Mouse (Mus musculus) thymus, postnatal 25 days (tissue): ENCODE measurements at regions not wholly inside any gene's neighbourhood (a gene's known extent, or its start where the extent isn't known, plus 50 kb on each side); places are given as distances from the start of the nearest gene placed in this dataset.

Experiments used
- DNase-seq: peaks from one replicate; pipeline ENCODE4 v3.0.0; 2022

DNA sequence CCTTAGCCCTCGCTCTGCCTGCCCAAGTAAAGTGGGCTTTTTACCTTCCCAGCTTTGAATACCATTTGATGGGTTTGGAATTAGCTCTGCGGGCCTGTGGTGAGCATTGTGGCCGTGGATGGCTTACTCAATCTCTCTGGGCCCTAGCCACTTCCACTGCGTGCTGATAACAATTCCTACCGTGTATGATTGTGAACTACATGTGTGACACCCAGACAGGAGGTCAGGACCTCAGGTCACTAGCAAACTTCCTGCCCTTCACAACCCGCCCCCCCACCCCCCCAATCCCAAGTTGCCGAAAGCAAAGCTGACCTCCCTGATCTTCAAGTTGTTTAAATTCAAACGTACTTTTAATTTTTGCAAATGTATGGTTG, 231.9 kb downstream of the 4933412E24Rik start:
- no peak for DNase-seq

DNA sequence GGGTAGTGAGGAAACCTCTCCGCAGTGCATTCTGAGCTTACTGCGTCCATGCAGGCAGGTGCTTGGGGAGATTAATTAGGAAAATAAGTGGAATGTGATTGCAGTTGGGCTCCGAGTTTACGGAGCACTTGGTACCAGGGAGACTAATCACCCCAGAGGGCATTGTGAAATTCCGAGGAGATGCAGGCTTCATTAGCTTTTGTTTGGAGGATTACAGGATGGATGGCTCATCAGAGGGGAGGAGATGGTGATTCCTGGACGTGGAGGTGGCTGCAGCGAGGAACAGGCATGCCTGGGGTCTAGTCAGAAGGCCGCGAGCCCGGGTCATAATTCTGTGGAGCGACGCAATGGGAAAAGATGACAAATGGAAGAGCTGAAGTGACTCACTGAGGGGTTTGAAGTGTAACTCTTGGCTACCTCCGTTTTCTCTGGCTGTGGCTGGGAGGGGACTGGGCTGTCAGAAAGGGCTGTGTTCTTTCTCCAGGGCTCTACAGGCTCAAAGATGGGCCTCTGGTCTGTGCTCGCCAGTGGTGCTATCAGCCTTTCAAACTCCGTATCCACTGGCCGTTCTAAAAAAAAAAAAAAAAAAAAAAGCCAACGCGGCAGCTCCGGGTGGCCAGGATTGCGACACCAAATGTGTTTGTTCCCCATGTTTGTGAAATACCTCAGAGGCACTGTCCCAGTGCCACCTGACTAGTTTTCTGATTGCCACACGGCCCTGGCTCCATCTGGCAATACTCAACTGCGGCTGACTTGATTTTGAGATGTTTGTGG, 232.4 kb downstream of the 4933412E24Rik start:
- DNase-seq = no peak

DNA sequence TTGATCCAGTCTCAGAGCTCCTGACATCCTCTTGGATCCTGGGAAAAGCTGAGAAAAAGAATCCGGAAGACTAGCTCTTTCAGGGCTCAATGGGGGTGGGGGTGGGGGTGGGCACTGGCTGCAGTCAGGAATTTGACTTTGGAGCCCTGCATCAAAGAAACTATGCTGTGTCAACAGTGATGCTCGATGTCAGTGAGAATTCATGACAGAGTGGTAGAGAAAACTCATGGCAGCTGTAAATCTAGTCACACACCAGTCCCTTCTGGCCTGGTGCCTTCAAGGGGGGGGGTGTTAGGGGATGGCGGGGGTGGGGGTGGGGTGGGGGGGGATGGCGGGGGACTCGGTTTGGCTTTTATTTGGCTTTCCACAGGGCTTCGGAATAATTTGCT, 233.0 kb downstream of the 4933412E24Rik start:
- no peak for DNase-seq

DNA sequence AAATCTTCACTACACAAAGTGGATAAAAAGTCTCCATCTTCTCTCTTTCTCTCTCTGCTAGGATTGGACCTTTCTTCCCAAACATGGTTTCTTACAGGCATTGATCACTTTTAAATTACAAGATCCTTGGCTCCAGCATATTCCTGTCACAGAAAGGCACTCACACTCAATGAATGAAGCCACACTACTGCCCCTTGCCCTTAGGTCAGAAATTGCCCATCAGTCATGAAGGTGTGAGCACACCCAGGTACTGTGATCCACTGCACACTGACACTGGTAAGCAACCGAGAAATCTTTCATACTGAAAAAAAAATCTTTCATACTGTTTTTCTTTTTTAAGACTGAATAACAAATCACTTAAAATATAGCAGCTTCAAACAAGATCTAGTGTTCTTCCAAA, 235.9 kb downstream of the 4933412E24Rik start:
- no peak for DNase-seq

DNA sequence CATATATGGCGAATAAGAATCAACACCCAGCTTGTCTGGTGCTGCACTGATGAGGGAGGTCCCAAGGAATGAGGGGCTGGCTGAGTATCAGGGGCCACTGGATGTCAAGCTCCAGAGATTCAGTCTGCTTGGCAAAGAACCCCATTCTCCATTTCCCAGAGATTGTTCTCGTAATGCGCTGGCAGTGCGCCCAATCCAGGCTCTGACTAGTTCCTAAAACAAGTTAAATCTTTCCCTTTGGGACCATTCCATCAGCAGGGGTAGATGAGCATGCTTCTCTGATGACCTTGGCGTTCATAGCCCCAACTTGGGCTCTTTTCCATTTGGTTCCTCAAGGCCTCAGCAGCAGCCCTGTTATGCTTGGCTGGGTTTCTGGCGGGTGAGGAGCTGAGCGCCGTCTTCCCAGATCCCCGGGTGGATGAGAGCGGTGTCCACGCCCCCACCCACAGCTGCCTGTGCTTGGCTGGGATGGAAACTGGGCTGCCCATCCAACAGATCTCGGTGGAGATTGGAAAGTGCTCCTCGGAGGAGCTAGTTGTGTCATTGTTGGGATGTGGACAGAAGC, 239.0 kb downstream of the 4933412E24Rik start:
- no peak for DNase-seq

DNA sequence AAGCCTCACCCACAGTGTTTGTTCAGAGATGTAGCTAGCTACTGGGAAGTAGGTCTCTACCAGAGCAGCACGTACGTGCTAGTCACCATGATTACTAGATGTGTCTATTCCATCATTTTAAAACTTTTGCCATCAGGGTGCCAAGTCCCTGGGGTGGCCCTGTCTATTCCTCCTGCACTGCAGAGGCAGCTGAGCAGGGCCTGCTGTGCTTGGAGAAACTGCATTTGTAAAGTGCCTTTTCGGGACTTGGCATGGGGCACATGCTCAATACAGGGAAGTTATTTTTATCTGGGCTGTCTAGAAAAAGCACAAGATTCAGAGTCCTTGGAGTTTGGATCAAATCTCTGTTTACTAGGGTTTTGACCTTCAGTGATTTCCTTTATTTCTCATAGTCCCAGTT, 240.6 kb downstream of the 4933412E24Rik start:
- no peak for DNase-seq

DNA sequence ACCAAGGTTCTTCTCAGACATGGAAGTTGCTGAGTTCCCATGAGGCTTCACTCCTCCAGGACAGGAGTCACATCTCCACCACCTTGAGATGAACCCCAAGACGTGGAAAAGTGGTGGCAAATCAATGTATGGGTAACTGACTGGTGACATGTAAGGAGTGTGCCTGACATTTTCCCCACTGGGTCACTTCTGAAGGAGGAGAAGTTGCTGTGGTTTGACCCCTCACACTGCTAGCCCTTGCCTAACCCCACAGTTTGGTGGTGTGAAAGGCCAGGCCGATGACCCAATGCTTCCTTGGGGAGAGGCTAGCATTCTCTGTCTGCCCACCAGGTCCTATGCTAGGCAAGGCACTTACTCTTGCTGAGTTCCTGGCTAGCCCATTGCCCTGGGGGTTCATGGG, 242.4 kb downstream of the 4933412E24Rik start:
- DNase-seq = no peak

DNA sequence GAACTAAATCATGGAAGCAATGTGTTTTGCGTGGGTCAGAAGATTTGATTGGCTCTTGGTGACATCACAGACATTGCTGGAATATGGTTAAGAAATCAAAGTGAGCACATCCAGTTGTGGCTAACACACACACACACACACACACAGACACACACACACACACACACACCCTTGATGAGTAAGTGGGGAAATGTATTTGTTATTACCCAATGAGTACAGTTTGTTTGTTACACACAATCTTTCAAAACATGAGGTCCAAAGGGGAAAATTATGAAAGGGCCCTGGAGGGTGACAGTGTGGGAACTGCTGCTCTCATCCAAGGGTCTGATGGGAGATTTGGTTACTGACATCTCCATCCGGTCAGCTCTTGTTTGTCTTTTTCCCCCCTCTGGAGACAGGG, 243.8 kb downstream of the 4933412E24Rik start:
- no peak for DNase-seq

DNA sequence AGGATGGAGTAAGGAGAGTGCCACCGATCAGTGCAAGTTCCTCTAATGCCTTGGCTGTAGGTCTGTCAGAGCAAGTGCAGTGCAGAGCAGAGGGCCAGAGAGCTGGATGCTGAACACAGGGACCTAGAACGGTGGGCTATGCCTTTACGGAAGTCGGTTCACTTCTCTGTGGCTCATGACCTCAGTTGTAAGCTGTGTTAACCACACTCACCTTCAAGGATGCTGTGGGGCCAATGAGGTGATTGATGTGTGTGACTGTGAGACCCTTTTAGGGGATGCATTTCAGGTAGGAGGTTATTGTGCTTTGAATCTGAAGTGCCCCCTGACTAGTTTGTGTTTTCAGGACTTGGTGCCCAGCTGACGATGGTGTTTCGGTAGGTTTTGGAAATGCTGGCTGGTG, 254.4 kb downstream of the 4933412E24Rik start:
- DNase-seq = no peak

DNA sequence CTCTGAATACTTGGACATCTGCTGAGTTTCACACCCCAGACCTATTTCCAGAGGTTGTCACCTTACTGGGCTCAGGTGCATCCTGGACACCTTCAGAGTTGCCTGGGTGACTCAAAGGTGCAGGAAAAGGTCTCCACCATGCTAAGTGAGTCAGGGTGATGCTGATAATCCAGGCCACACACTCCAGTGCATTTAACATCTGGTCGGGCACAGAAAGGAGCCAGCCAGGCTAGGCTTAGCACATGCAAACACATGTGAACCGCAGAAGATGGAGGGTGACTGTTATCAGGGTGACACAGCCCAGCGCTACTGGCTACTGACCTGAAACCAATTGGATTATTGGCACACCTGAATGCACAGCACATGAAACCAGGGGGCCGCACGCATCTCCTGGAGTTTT, 255.9 kb downstream of the 4933412E24Rik start:
- no peak for DNase-seq

DNA sequence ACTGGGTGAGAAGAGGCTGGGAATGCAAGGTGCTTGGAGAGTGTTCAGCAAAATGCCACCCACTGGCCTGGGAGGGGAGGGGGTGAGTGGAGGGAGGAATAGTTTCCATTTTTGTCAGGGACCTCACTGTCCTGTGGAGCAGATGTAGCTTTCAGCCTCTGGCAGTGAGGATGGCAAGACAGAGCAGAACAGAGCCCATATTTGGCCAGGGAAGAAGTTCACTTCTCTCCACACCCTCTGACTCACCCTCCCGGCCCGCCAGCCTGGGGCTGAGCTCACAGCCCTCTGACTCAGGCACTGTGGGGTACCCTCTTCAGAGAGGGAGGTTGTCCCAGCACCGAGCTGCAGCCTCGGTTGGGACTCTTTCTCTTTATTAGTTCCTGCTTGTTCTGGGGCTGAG, 256.8 kb downstream of the 4933412E24Rik start:
- no peak for DNase-seq

DNA sequence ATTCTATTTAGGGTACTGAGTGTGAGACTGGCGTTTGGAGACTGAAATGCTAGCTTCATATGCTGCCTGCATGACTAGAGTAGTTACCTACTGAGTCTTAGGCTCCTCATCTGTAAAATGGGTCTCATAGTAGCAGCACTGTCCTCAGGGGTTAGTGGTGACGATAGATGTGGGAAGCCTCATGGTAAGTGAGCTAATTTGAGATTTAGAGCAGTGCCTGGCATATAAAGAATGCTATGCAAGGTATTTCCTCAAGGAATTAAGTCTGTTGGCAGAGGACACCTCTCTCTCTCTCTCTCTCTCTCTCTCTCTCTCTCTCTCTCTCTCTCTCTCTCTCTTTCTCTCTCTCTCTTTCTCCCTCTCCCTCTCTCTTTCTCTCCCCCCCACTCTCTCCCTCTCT, 257.4 kb downstream of the 4933412E24Rik start:
- no peak for DNase-seq

DNA sequence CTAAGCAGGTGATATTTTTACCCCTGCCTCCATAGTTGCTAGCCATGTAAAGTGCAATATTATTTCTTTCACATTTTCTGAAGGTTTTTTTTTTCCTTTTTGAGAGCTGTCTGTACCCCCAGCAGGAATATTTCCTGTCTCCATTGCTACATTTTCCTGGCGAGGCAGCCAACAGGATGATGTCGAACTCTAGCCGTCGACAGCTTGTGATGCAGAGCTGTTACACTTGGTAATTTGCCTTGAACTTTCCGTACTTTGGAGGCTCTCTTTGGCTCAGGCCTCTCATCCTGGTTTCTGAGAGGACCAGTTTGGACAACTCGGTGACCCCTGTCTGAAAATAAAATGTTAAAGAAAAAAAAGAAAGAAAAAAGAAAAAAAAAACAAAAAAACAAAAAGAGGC, 260.3 kb downstream of the 4933412E24Rik start:
- no peak for DNase-seq

DNA sequence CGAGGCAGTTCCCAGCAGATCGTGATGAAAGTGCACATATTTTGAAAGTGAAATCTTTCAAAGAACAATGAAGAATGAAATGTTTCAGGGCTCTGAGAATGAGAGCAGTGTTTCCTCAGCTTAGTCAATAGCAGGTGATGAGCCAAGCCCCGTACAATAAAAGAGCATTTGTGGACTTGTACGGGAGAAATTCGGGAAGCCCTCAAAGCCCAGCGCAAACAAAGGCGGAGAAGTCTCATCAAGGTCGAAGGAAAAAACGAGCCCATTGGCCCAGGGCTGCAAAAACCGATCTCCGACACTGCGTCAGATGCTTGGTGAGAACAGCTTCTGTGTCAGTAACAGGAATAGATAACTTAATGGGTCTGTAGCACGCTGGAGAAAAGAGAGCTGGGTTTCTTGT, 261.5 kb downstream of the 4933412E24Rik start:
- no peak for DNase-seq

DNA sequence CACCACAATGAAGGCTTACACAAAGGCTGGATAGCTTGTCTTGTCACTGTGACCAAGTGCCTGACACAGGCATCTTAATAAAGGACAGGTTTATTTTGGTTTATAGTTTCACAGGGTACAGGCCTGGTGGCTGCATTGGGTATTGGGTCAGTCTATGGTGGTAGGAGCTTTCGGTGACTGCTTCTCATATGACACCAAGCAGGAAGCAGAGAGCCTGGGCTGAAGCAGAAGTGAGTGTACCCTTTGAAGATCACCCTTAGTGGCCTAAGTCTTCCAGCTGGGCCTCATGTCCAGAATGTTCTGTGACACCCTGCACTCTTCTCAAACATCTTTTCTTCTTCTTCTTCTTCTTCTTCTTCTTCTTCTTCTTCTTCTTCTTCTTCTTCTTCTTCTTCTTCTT, 264.1 kb downstream of the 4933412E24Rik start:
- no peak for DNase-seq

DNA sequence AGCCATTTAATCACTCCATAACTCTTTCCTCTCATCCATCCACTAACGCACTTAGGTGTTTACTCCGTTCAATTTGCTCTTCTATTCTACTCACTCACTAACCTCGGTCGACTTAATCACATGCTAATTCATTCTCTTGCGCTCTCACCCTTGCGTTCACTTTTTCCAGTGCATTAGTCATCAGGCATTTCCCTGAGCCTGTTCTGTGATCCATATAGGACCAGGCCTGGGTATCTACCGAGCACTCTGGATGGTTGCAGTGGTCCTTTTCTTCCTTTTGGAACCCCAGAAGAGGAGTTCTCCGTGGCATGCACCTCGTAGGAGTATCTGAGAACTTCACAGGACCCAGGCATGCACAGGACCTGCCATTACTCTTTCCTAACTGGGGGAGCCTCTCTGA, 270.1 kb downstream of the 4933412E24Rik start:
- no peak for DNase-seq

DNA sequence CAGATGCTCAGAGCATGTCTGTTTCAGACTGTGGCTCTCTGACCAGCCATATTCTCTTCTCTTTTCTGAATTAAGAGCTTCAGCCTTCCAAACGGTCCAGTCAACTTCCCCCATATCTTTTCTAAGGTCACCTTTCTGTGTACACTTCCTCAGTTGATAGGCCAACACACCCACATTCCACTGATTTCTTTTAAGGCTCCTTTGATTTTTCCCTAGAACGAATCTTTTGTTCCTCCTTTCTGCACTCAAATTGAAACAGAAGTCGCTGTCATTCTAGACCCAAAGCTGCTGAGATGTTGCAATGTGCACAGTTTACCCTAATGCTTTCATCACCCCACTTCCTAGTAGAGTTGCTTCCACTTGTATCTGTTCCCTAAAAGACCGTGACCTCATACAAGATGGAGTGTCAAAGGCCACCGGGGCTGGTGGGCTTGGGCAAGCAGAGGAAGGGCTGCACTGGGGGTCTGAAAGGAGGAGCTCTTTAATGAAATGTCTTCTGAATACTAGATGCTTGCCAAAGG, 271.9 kb downstream of the 4933412E24Rik start:
- DNase-seq = no peak

DNA sequence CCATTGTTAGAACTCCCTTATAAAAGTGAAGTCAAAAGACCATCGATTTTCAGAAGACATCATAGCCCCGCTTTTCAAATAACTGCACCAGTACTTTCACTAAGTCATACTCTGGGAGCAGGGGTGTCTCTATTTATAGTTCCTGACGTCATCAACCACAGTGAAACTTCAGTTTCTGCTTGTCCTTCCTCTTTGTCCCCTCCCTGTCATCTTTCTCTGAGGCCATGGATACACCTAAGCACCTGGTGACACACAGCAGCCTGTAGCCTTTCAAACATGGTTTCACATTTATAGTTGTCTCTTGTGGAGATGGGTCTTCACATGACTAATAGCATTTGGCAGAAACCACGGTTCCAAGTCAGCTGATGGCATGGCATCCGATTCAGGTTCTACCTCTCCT, 277.2 kb downstream of the 4933412E24Rik start:
- no peak for DNase-seq

DNA sequence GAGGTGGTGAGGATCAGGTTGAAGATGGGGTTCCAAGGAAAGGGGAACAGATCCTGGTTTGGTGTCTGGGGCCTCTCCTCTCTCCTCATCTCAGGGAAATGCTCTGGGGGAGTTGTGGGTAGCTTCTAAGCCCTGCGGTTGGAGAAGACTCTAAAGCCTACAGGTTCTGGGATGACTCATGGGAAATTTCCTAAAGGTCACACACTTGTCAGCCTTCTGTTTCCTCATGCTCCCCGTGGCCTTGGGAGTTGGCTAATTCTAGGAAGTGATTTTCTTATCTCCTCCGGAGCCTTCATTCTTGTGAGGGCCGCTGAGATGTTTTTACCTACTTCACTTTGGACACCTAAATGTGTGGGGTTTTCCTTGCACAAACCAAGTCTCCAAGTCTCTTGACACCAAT, 279.2 kb downstream of the 4933412E24Rik start:
- no peak for DNase-seq

DNA sequence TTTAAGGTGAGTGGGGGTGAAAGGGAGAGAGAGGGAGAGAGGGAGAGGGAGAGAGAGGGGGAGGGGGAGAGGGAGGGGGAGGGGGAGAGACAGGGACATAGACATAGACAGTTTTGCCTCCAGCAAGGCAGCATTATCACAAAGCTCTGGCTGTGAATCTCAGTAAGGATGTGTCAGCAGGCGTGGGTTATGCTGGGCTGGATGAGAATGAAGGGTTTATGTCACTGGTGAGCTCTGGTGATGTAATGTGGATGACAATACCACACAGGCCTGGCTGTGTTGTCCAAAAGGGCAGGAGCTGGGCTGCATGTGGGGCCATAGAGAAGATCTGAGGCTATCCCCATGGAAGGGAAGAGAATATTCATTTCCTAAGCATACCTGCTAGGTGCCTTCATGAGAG, 282.0 kb downstream of the 4933412E24Rik start:
- DNase-seq = no peak

DNA sequence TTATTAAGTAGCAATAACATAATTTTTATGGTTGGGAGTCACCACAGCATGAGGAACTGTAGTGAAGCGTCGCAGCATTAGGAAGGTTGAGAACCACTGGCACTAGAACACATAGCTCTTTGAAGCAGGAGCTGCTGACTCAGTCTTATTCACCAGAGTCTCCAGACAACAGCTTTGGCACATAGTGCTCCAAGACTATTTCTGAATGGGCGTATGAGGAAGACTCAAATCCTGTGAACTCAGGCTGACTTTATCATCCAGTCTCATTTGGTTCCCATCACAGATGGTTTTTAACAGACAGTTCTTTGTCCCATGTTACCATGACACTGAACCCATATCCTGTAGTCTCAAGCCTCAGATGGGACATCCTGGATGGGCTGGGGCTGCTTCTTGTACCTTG, 282.5 kb downstream of the 4933412E24Rik start:
- DNase-seq = no peak

DNA sequence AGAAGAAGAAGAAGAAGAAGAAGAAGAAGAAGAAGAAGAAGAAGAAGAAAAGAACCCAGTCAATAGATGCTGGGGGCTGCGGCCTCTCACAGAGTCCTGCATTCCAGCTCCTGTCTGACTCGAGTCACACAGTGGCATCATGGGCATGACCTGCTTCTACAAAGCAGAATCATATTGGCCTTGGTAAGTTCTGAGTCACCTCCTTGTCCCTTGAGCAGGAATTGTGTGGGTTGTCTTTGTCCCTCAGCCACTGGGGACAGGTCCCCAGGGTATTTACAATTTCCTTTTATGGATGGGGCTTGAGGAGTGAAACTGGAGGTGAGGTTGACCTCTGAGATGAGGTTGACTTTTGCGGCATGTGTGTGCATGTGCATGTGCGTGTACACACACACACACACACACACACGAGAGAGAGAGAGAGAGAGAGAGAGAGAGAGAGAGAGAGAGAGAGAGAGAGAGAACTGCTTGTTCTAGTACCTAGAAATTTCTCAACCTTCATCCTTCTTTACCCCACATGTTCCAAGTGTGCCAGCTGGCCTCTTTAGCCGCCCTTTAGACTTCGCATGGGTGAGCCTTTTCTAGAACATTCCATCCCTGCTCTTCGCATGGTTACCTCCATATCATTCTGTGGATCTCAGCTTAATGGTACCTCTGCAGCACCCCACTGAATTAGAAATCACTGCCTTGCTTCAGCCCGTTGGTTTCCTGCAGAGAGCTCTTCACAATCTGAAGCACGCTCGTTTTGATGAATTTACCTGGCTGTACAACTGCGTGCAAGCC, 283.2 kb downstream of the 4933412E24Rik start:
- DNase-seq = no peak

DNA sequence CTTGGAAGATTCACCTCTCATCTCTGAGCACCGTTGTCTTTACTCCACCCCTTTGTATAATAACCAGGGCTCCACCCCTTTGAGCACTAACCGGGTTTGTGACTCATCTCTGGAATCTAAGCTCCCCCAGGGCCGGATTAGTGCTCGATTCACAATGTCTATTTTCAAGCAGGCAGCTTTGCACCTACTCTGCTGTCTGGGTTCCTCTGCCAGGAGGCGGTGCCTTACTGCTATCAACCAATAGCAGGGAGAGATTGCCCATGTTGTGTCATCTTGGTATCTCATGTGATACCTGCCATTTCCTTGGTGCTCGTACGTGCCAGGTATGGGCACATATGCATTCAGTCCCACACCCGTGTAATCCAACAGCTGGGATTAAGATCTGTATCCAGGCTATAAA, 285.3 kb downstream of the 4933412E24Rik start:
- DNase-seq = no peak
